In the genomic region with DNA sequence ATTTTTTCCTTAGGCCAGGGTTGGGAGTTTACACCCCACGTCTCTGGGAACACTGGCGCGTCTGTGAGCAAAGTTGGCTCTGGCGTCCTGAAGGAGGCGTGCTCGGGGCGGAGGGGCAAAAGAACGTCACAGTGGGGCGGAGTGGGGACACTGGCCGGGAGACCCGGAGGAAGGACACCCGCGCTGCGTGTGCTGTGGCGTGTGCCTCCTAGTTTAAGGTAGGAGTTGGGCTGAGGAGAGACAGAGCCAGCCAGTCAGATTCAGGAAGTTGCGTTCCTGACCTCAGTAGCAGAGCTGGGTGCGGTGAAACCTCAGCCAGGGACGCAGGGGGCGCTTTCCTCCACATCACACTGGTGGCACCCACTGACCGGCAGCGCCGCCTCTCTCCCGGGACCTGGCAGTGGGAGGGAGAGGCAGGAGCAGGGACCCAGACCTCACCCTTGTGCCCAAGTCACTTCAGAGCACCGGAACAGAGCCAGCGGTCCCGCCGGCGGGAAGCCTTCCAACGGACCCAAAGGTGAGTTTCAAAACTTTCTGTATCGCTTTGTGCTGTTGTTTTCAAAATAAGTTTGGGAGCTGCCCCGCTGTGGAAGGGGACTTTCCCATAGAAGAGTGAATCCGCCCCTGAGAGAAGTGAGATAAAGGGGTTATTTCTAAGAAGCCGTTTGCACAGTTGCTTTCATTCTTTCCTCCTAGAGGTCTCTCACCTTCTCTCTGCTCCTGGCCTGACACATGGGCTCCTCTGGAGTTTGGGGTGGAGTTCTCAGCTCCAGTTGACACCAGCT, we compare ENCODE assay signal across 8 mouse cellular contexts. TPM values are rescaled to one million over a fixed set of nuclear protein-coding genes. Genes with fewer than 3 reads are reported as not detected.
DNase-seq lines count a peak whose midpoint lies in the region; ATAC-seq and TF ChIP-seq lines count a peak whose summit lies in the region.

Gene 4930523C07Rik, plus strand, starts transcription at position 146 of the 785 bp plus-strand sequence.

- intact Hi-C loops in heart, postnatal 14 days (cut with DNase I), result loop anchor here (5.0 kb wide), 1 partner anchor 122 kb away; no protein-coding TSS in a partner anchor

- no peaks in the 10 kb centered on the region; the same call in 1 of the 2 replicates for H3K4me1 ChIP-seq in forebrain, embryonic 11.5 days (replicated peaks; ENCODE audit: control insufficient read depth, insufficient read depth, low read length)
- H3K4me1 ChIP-seq in small intestine, adult 2 months (ENCODE audit: control insufficient read depth, insufficient read depth, insufficient read length, low read length), result peaks cover 10% of the 10 kb centered on the region; the same call in 1 of the 2 replicates

- no peaks in the 10 kb centered on the region for H3K36me3 ChIP-seq in forebrain, embryonic 11.5 days (ENCODE audit: control insufficient read depth, insufficient read depth, low read length)
- no peaks in the 10 kb centered on the region for H3K36me3 ChIP-seq in small intestine, adult 2 months (ENCODE audit: control insufficient read depth, insufficient read depth, low read length)

- peak; percentile 76 for ATAC-seq in forebrain, embryonic 11.5 days (replicated peaks; ENCODE audit: low FRiP score)
- ATAC-seq in megakaryocyte-erythroid progenitor cell, adult 5-6 weeks (replicated peaks; ENCODE audit: low FRiP score, low TSS enrichment, poor library complexity, severe bottlenecking), result peak; percentile 85

- TF ChIP-seq CTCF in brain, embryonic 14.5 days (IDR thresholded peaks at IDR 0.05; ENCODE audit: borderline replicate concordance, extremely low read depth, insufficient read depth, insufficient read length), result peak; percentile 34; the same call in 1 of the 2 replicates
- TF ChIP-seq CTCF in small intestine, adult 2 months (IDR thresholded peaks at IDR 0.05; ENCODE audit: extremely low read depth, insufficient read length, insufficient replicate concordance, low read depth, low read length), result peak; percentile 37; the same call in 1 of the 2 replicates

- H3K4me2 ChIP-seq in forebrain, embryonic 11.5 days (ENCODE audit: low read depth, low read length, severe bottlenecking), result peak within 1 kb of the TSS; percentile 68

- peak within 1 kb of the TSS; percentile 47 for H3K9ac ChIP-seq in forebrain, embryonic 11.5 days (ENCODE audit: low read length)

- H3K27me3 ChIP-seq in forebrain, embryonic 11.5 days (ENCODE audit: control insufficient read depth, insufficient read depth, low read length), result no peaks in the 10 kb centered on the region
- no peaks in the 10 kb centered on the region for H3K27me3 ChIP-seq in small intestine, adult 2 months (ENCODE audit: control insufficient read depth, insufficient read depth, low read length)

- 3% methylated on average over 33 of the region's 33 CpGs for WGBS in forebrain, embryonic 11.5 days
- WGBS in small intestine, adult 2 months, result under 1% methylated on average over 33 of the region's 33 CpGs

- no peak for TF ChIP-seq POLR2A in brain, embryonic 14.5 days (IDR thresholded peaks at IDR 0.05; ENCODE audit: borderline replicate concordance, extremely low read depth, insufficient read depth, insufficient read length, poor library complexity, severe bottlenecking)
- TF ChIP-seq POLR2A in small intestine, adult 2 months (IDR thresholded peaks at IDR 0.05; ENCODE audit: low read depth, low read length), result no peak

- no peaks in the 10 kb centered on the region for H3K9me3 ChIP-seq in forebrain, embryonic 11.5 days (ENCODE audit: control insufficient read depth, low read length)

- peak; percentile 79 for DNase-seq in NIH3T3 (ENCODE audit: low read depth)
- peak; percentile 34 for DNase-seq in brain, embryonic 14.5 days (ENCODE audit: low read depth)
- peak; percentile 72 for DNase-seq in forebrain, embryonic 11.5 days (ENCODE audit: low spot score)
- peak; percentile 81 for DNase-seq in heart, postnatal 14 days
- peak; percentile 82 to 88 for DNase-seq in kidney, postnatal 4 days
- no peak for DNase-seq in MN1 (ENCODE audit: low spot score)

- H3K27ac ChIP-seq in forebrain, embryonic 11.5 days (ENCODE audit: low read depth, low read length), result no peak within 1 kb of the TSS
- H3K27ac ChIP-seq in small intestine, adult 2 months (ENCODE audit: insufficient read depth, low read depth, low read length), result peak within 1 kb of the TSS; percentile 61

- peak within 1 kb of the TSS; percentile 39 for H3K4me3 ChIP-seq in forebrain, embryonic 11.5 days (ENCODE audit: low read depth, low read length)
- H3K4me3 ChIP-seq in small intestine, adult 2 months (ENCODE audit: low read depth, low read length), result peak within 1 kb of the TSS; percentile 86

RNA-seq across cellular contexts. Expression of gene 4930523C07Rik, which starts in this region (rescaled TPM):
- polyA plus RNA-seq in brain, embryonic 14.5 days (2012; rRNA removed), result 0.57 and 1.2 TPM in 2 replicates
- 1.6 and 1.7 TPM in 2 replicates for polyA plus RNA-seq in forebrain, embryonic 11.5 days (2014; fragmentation: Nextera tagmentation; extraction: Ambion mirVana)
- 10 to 100 TPM; 28.8 to 32.4 TPM for total RNA-seq in heart, postnatal 14 days (2021)
- total RNA-seq in megakaryocyte-erythroid progenitor cell, adult 5-6 weeks (2014; fragmentation: Nextera tagmentation), result 14.5 and 28.5 TPM in 2 replicates
- total RNA-seq in megakaryocyte-erythroid progenitor cell, adult 5-6 weeks (2017), result 21.3 and 27.3 TPM in 2 replicates
- 2.1 and 2.4 TPM in 2 replicates for polyA plus RNA-seq in small intestine, adult 2 months (2012; rRNA removed)
